Mouse (Mus musculus) spleen, embryonic (tissue): ENCODE measurements at regions not wholly inside any gene's neighbourhood (a gene's known extent, or its start where the extent isn't known, plus 50 kb on each side); places are given as distances from the start of the nearest gene placed in this dataset.
"Not testable (repeated sequence)": the region's sequence is repeated elsewhere in the genome, so short reads cannot be mapped to it uniquely, and the experiment has no call there.

ENCODE experiments used
- CTCF ChIA-PET: fragments of 350-600 bp; sonication (Branson Sonifier 250); formaldehyde crosslinking; loops from one replicate; lab custom pipeline; 2022; lab: Charles Lee

- CTCF ChIA-PET: no interaction called here
Measured at GRCm38 (mm10) chr1:79379736-79380135, 60.2 kb downstream of the Scg2 start.

GRCm38 (mm10) chr1:79374811-79375210, 65.1 kb downstream of the Scg2 start:
- CTCF ChIA-PET: no interaction called here

GRCm38 (mm10) chr1:79357291-79358045, 82.5 kb downstream of the Scg2 start:
- CTCF ChIA-PET: no interaction called here

GRCm38 (mm10) chr1:79346511-79346910, 93.4 kb downstream of the Scg2 start:
- CTCF ChIA-PET: no interaction called here

GRCm38 (mm10) chr1:79335480-79336114, 104.3 kb downstream of the Scg2 start:
- CTCF ChIA-PET: no interaction called here

GRCm38 (mm10) chr1:79317194-79317593, 122.7 kb downstream of the Scg2 start:
- CTCF ChIA-PET: no interaction called here

- CTCF ChIA-PET: no interaction called here
Measured at GRCm38 (mm10) chr1:79314774-79315173, 125.1 kb downstream of the Scg2 start.

DNA sequence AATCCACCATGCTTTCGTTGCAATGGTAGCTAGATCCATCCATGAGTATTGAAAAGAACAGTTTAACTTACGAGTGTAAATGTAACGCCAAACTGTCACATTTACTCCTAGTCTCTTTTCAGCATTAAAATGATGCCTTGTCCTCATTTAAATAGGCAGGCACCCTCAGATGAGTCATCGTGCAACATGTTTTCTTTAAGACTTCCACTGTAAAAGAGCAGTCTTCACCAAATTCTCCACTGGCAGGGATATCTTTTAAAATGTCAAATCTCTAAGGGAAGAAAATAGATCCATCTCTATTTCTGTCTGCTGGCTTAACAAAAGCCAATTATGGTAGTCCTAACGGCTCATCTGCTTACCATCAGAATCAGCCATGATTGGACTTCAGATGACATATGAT, 127.8 kb downstream of the Scg2 start:
- CTCF ChIA-PET: no interaction called here

DNA sequence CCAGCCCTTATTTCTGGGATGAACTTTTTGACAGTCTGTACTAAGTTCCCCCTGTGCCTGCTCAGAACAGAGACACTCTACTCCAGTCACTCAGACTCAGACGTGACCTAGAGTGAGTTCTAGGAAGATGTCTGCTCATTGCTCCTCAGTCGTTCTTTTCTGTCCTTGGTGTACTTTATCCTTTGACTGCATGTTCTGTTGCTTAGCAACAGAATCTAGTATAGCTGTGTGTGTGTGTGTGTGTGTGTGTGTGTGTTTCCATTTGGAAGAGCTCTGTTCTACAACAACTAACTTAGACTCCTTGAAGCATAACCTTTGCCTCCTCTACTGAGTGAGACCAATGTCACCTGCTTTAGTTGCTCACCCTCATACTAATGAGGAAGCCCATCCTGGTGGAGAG, 136.3 kb downstream of the Scg2 start:
- CTCF ChIA-PET: no interaction called here

- CTCF ChIA-PET: no interaction called here
Measured at GRCm38 (mm10) chr1:79299639-79300038, 140.3 kb downstream of the Scg2 start.

DNA sequence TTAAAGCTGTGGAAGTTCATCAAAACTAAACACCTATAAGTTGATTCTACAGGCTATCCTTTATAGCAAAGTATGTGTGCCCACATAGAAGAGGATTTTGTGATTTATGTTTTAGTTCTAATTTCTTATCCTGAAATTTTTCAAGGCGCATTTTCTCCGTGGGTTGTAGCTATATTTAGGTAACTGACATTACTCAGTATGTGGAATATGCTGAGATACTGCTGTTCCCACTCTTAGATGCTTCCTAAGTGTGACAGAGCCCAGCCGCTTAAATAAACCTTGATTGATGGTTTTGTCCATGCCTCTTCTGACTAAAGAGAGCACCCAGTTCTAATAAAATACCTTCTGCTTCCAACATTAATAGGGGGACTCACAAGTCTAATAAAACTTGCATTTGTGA, 180.2 kb downstream of the Scg2 start:
- CTCF ChIA-PET: no interaction called here

- CTCF ChIA-PET: no interaction called here
Measured at GRCm38 (mm10) chr1:79212970-79213369, 226.9 kb downstream of the Scg2 start.

GRCm38 (mm10) chr1:79212471-79212870, 227.4 kb downstream of the Scg2 start:
- CTCF ChIA-PET: no interaction called here

- CTCF ChIA-PET: not testable (repeated sequence)
Measured at GRCm38 (mm10) chr1:79211981-79212380, 227.9 kb downstream of the Scg2 start.

- CTCF ChIA-PET: no interaction called here
Measured at GRCm38 (mm10) chr1:79207207-79207606, 232.7 kb downstream of the Scg2 start.

DNA sequence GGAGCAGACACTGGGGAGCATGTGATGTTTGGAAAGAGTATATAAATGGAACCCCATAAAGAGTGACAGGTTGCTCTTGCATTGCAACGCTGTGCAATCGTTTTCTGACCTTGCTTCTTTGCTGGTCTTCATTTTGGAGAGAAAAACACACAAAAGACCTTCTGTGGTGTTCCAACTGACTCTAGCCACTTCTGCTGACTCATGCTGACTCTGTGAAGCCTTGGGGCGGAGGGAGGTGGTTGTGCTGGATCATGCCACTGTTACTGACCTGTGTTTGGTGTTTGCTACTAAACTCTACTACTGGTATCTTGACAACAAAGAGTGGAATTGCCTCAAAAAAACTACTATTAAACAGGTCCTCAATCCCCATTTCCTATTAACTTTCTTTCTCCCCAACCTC, 242.2 kb downstream of the Scg2 start:
- CTCF ChIA-PET: no interaction called here

GRCm38 (mm10) chr1:79191031-79191430, 248.9 kb downstream of the Scg2 start:
- CTCF ChIA-PET: no interaction called here

GRCm38 (mm10) chr1:79183534-79184411, 256.1 kb downstream of the Scg2 start:
- CTCF ChIA-PET: no interaction called here

DNA sequence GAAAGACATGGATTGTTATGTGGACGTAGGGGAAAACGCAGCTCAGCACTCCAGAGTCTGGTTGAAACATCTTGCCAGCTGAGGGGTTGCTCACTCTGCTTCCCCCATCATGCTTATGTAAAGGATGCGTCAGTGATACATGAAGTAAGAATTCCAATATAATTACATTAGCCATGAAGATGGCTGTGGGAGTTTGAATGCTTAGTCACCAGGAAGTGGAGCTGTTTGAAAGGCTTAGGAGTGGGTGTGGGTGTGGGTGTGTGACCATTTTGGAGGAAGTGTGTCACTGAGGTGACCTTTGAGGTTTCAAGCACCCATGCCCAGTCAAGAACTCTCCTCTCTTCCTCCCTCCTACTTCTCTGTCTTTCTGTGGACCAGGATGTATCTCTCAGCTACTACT, 295.8 kb downstream of the Scg2 start:
- CTCF ChIA-PET: interaction anchor here (0.5 kb wide), 1 partner anchor 539 kb away, joined by 8 read pairs; no protein-coding TSS in a partner anchor
